Mouse (Mus musculus) bone marrow macrophage, adult 2 months (primary cell): ENCODE data around the gene Rnft1. TPM values are rescaled to one million over a fixed set of nuclear protein-coding genes. Genes with fewer than 3 reads are reported as not detected.

ENCODE experiments used
- H3K27ac ChIP-seq: 2 replicates; pipeline ENCODE4 v1.5.1; 2012; ENCODE audit warnings: low read depth, low read length; ENCODE audit not compliant: insufficient read depth
- H3K4me1 ChIP-seq: 2 replicates; pipeline ENCODE4 v1.6.1; 2012; ENCODE audit warnings: low read length; ENCODE audit not compliant: control insufficient read depth, insufficient read depth
- H3K4me3 ChIP-seq: 2 replicates; pipeline ENCODE4 v1.5.1; 2012; ENCODE audit warnings: mild to moderate bottlenecking, low read length, moderate library complexity; ENCODE audit not compliant: insufficient read depth
- CTCF ChIP-seq: IDR thresholded peaks from 2 replicates; pipeline ENCODE4 v1.5.1; 2012; ENCODE audit warnings: low read depth, mild to moderate bottlenecking, low read length, moderate library complexity
- POLR2A ChIP-seq: IDR thresholded peaks from 2 replicates; pipeline ENCODE4 v1.6.1; 2012; ENCODE audit warnings: mild to moderate bottlenecking, low read depth, low read length, borderline replicate concordance
- polyA plus RNA-seq: library from polyadenylated mRNA; stranded (reverse); fragments of >200 nt; gene quantifications from 2 replicates; pipeline ENCODE4 v1.2.4, GENCODE M21; 2012; ENCODE audit not compliant: missing spikeins, insufficient read depth, insufficient read length

The Rnft1 gene
- polyA plus RNA-seq, 1 experiment: 45.3 TPM

GRCm38 (mm10) chr11:86471785-86472184 is 12.7 kb upstream of the Rnft1 start:
- Histone ChIP-seq H3K27ac (no peak overlapping the region), H3K4me3 (no peak overlapping the region), H3K4me1 (peaks cover 11% of the 10 kb centered on the region)
- no peak for TF ChIP-seq CTCF
- TF ChIP-seq POLR2A: no peak

GRCm38 (mm10) chr11:86472771-86473171 is 11.7 kb upstream of the Rnft1 start:
- Histone ChIP-seq H3K4me3 (peak overlapping the region; percentile 49), H3K27ac (peak overlapping the region; percentile 26; the same call in 1 of the 2 replicates), H3K4me1 (peaks cover 11% of the 10 kb centered on the region)
- TF ChIP-seq POLR2A (no peak), CTCF (no peak)

- H3K4me3 ChIP-seq: no peak overlapping the region
Measured at GRCm38 (mm10) chr11:86473576-86473975, 10.9 kb upstream of the Rnft1 start.

GRCm38 (mm10) chr11:86484910-86485510 is 553 bp downstream of the Rnft1 start:
- peak overlapping the region; percentile 79 for H3K27ac ChIP-seq
- TF ChIP-seq POLR2A: no peak
- no peak for TF ChIP-seq CTCF
- peak overlapping the region; percentile 96 for H3K4me3 ChIP-seq

More at GRCm38 (mm10) chr11:86473576-86473975, 10.9 kb upstream of the Rnft1 start:
- peaks cover 4% of the 10 kb centered on the region for H3K4me1 ChIP-seq
- H3K27ac ChIP-seq: no peak overlapping the region
- TF ChIP-seq CTCF (no peak), POLR2A (no peak)

GRCm38 (mm10) chr11:86490782-86491181 is 6.3 kb downstream of the Rnft1 start:
- TF ChIP-seq POLR2A (no peak), CTCF (no peak)
- no peak overlapping the region for H3K27ac ChIP-seq
- no peak overlapping the region for H3K4me3 ChIP-seq
- H3K4me1 ChIP-seq: peaks cover 6% of the 10 kb centered on the region

More at GRCm38 (mm10) chr11:86484910-86485510, 553 bp downstream of the Rnft1 start:
- H3K4me1 ChIP-seq: peaks cover 9% of the 10 kb centered on the region

- no peak overlapping the region for H3K27ac ChIP-seq
- TF ChIP-seq CTCF (no peak), POLR2A (no peak)
- peaks cover 5% of the 10 kb centered on the region; the same call in 1 of the 2 replicates for H3K4me1 ChIP-seq
- no peak overlapping the region for H3K4me3 ChIP-seq
Measured at GRCm38 (mm10) chr11:86497356-86497755, 12.9 kb downstream of the Rnft1 start.

GRCm38 (mm10) chr11:86497908-86498307 is 13.5 kb downstream of the Rnft1 start:
- no peak overlapping the region for H3K27ac ChIP-seq

GRCm38 (mm10) chr11:86500795-86501194 is 16.3 kb downstream of the Rnft1 start:
- TF ChIP-seq POLR2A (no peak), CTCF (no peak)
- Histone ChIP-seq H3K4me3 (no peak overlapping the region), H3K4me1 (peaks cover 5% of the 10 kb centered on the region; the same call in 1 of the 2 replicates), H3K27ac (no peak overlapping the region)

More at GRCm38 (mm10) chr11:86497908-86498307, 13.5 kb downstream of the Rnft1 start:
- Histone ChIP-seq H3K4me3 (no peak overlapping the region), H3K4me1 (peaks cover 5% of the 10 kb centered on the region; the same call in 1 of the 2 replicates)
- TF ChIP-seq CTCF: no peak
- TF ChIP-seq POLR2A: no peak

- no peak overlapping the region for H3K4me3 ChIP-seq
- H3K4me1 ChIP-seq: peaks cover 2% of the 10 kb centered on the region; the same call in 1 of the 2 replicates
- no peak for TF ChIP-seq CTCF
- H3K27ac ChIP-seq: no peak overlapping the region
Measured at GRCm38 (mm10) chr11:86503121-86503520, 18.7 kb downstream of the Rnft1 start.

GRCm38 (mm10) chr11:86507334-86507733 is 22.9 kb downstream of the Rnft1 start:
- H3K27ac ChIP-seq: no peak overlapping the region
- no peak for TF ChIP-seq CTCF
- no peak for TF ChIP-seq POLR2A

GRCm38 (mm10) chr11:86507991-86508390 is 23.5 kb downstream of the Rnft1 start:
- Histone ChIP-seq H3K4me1 (no peaks in the 10 kb centered on the region), H3K27ac (no peak overlapping the region), H3K4me3 (no peak overlapping the region)
- TF ChIP-seq POLR2A (no peak), CTCF (no peak)

More at GRCm38 (mm10) chr11:86507334-86507733, 22.9 kb downstream of the Rnft1 start:
- Histone ChIP-seq H3K4me3 (no peak overlapping the region), H3K4me1 (no peaks in the 10 kb centered on the region)
